Mouse (Mus musculus) small intestine, adult 2 months (tissue): ENCODE results near the gene Slc22a23.

Experiments
- CTCF ChIP-seq: fragments of 200-500 bp; IDR thresholded peaks from 2 replicates; pipeline ENCODE4 v1.5.1; 2012; ENCODE audit warnings: low read depth, mild to moderate bottlenecking, control low read depth, inconsistent platforms, low read length, moderate library complexity, mixed read lengths; ENCODE audit not compliant: insufficient replicate concordance, insufficient read length; ENCODE audit errors: extremely low read depth
- POLR2A ChIP-seq: fragments of 200-500 bp; IDR thresholded peaks from 2 replicates; pipeline ENCODE4 v1.6.1; 2012; ENCODE audit warnings: low read depth, mild to moderate bottlenecking, control low read depth, inconsistent platforms, low read length, moderate library complexity

DNA sequence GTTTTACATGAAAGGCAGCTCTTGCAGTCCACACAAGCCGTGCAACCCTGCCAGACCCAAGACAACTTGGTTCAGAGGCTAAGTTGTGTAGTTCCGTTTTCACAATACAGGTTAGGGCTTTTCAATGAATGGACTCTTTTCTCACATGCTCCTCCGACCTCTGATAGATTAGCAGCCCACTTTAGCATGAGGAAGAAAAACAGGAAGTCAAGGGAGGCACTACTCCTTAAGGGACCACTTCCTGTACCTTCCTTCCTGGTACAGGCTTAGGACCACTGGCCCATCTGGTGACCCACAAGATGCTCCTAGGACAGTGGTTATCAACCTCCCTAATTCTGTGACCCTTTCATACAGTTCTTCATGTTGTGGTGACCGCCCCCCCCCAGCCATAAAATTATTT is 116.1 kb downstream of the Slc22a23 start:
- TF ChIP-seq POLR2A, result no peak
- no peak for TF ChIP-seq CTCF
